Mouse (Mus musculus) lung, postnatal 0 days (tissue): Measurements from ENCODE around the gene Nudt16l1.

ENCODE experiments used
- CTCF ChIP-seq: IDR thresholded peaks from 2 replicates; pipeline ENCODE4 v1.5.1; 2016; ENCODE audit warnings: antibody characterized with exemption, mild to moderate bottlenecking
- EP300 ChIP-seq: IDR thresholded peaks from 2 replicates; pipeline ENCODE4 v1.6.1; 2016; ENCODE audit warnings: antibody characterized with exemption, mild to moderate bottlenecking, control low read depth

- TF ChIP-seq CTCF = no peak
- no peak for TF ChIP-seq EP300
Observed at GRCm38 (mm10) chr16:4916608-4917007, 22.0 kb upstream of the Nudt16l1 start.
